8 mouse cellular contexts compared by ENCODE assay signal in the genomic region with DNA sequence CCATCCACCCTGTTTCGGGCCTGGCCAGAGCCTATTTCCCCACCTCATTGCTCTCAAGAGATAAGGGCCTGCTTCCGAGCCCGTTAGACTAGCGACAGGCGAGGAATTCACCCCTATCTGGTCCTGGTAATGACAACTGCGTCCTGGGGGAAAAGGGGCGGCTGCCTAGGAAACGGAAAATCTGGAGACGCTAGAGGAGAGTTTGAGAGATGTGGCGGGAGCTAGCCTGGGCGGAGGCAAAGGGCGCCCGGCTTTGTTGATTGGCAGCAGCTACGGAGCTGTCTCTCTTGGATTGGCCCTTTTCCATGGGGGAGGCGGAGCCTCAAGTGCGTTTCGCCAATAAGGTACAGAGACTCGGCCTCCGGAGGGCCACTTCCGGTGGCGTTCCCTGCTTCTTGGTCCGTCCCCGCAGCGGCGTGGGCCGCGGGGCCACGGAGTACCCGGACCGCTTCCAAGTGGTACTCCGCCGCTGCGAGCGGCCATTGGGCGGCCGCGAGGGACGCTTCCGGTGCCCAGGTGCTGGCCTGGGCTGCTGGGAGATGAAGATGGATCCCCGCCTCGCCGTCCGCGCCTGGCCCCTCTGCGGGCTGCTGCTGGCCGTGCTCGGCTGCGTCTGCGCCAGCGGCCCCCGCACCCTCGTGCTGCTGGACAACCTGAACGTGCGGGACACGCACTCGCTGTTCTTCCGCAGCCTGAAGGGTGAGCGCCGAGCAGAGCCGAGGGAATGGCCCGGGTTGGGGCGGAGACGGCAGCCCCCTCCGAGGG. TPM values are rescaled to one million over a fixed set of nuclear protein-coding genes. Genes with fewer than 3 reads are reported as not detected.
A peak's percentile ranks its signal among the peaks of the same experiment; 100 is the strongest.
DNase-seq lines count a peak whose midpoint lies in the region; ATAC-seq and TF ChIP-seq lines count a peak whose summit lies in the region.

A gene (plus strand): TSS at position 391 of the 765 bp plus-strand sequence.

- peak within 1 kb of the TSS; percentile 90 for H3K9ac ChIP-seq in forebrain, embryonic 16.5 days (replicated peaks; ENCODE audit: low read depth, low read length)
- H3K9ac ChIP-seq in lung, embryonic 14.5 days = peak within 1 kb of the TSS; percentile 91

- WGBS in forebrain, embryonic 16.5 days = under 1% methylated on average over 64 of the region's 64 CpGs
- under 1% methylated on average over 64 of the region's 64 CpGs for WGBS in lung, embryonic 14.5 days
- under 1% methylated on average over 64 of the region's 64 CpGs for WGBS in olfactory bulb, adult 2 months
- under 1% methylated on average over 64 of the region's 64 CpGs for WGBS in thymus, adult 2 months

- TF ChIP-seq POLR2A in olfactory bulb, adult 2 months (IDR thresholded peaks at IDR 0.05; ENCODE audit: insufficient read depth, low read depth, low read length) = peak; percentile 80; the same call in 1 of the 2 replicates
- TF ChIP-seq POLR2A in thymus, adult 2 months (IDR thresholded peaks at IDR 0.05; ENCODE audit: control insufficient read depth, extremely low read depth, insufficient read depth, low read length, poor library complexity) = peak; percentile 13; the same call in 1 of the 2 replicates

- H3K27me3 ChIP-seq in G1E (ENCODE audit: insufficient read depth, low read length) = peaks cover 5% of the 10 kb centered on the region; the same call in 1 of the 2 replicates
- no peaks in the 10 kb centered on the region for H3K27me3 ChIP-seq in forebrain, embryonic 16.5 days (replicated peaks; ENCODE audit: control insufficient read depth, insufficient read depth, low read length)
- no peaks in the 10 kb centered on the region for H3K27me3 ChIP-seq in lung, embryonic 14.5 days (ENCODE audit: insufficient read depth, low read length)
- no peaks in the 10 kb centered on the region for H3K27me3 ChIP-seq in thymus, adult 2 months (ENCODE audit: control insufficient read depth, insufficient read depth, low read length)

- peaks cover 44% of the 10 kb centered on the region for H3K36me3 ChIP-seq in G1E (replicated peaks)
- peaks cover 6% of the 10 kb centered on the region; the same call in 1 of the 2 replicates for H3K36me3 ChIP-seq in forebrain, embryonic 16.5 days (ENCODE audit: control insufficient read depth, insufficient read depth)
- peaks cover 25% of the 10 kb centered on the region for H3K36me3 ChIP-seq in lung, embryonic 14.5 days (ENCODE audit: insufficient read depth)
- 0 out of 2 replicates have a peak, but pooled peaks cover 3% of the 10 kb centered on the region for H3K36me3 ChIP-seq in thymus, adult 2 months (ENCODE audit: control insufficient read depth, insufficient read depth, low read length)

- no peak for TF ChIP-seq CTCF in G1E (IDR thresholded peaks at IDR 0.05; ENCODE audit: low read depth, low read length)
- TF ChIP-seq CTCF in layer of hippocampus, adult 2 months (conservative IDR thresholded peaks at IDR 0.05) = 0 out of 2 replicates have a peak, but pooled peaks have one; percentile 9
- no peak for TF ChIP-seq CTCF in lung, embryonic 14.5 days (IDR thresholded peaks at IDR 0.05; ENCODE audit: low read depth)
- TF ChIP-seq CTCF in olfactory bulb, adult 2 months (IDR thresholded peaks at IDR 0.05; ENCODE audit: insufficient read depth, low read depth, low read length) = no peak
- TF ChIP-seq CTCF in thymus, adult 2 months (IDR thresholded peaks at IDR 0.05; ENCODE audit: borderline replicate concordance, control insufficient read depth, extremely low read depth, insufficient read depth, low read length, poor library complexity) = no peak

- DNase-seq in G1E (ENCODE audit: low spot score) = peak; percentile 99
- DNase-seq in cerebellum, adult 18-20 months = peak; percentile 98 to 100
- peak; percentile 94 to 96 for DNase-seq in heart, postnatal 36 days
- DNase-seq in layer of hippocampus, adult 2 months (ENCODE audit: low spot score in 2 of 2) = peak; percentile 98 to 99
- peak; percentile 100 for DNase-seq in lung, embryonic 14.5 days
- peak; percentile 94 for DNase-seq in thymus, adult 2 months

- peaks cover 45% of the 10 kb centered on the region for H3K4me1 ChIP-seq in G1E (ENCODE audit: insufficient read depth, low read depth, low read length)
- H3K4me1 ChIP-seq in forebrain, embryonic 16.5 days (replicated peaks; ENCODE audit: control insufficient read depth, insufficient read depth, low read length) = peaks cover 32% of the 10 kb centered on the region
- peaks cover 7% of the 10 kb centered on the region; the same call in 1 of the 2 replicates for H3K4me1 ChIP-seq in lung, embryonic 14.5 days (ENCODE audit: insufficient read depth)
- H3K4me1 ChIP-seq in olfactory bulb, adult 2 months (ENCODE audit: control insufficient read depth, insufficient read depth, low read length) = peaks cover 9% of the 10 kb centered on the region
- H3K4me1 ChIP-seq in thymus, adult 2 months (replicated peaks; ENCODE audit: control insufficient read depth, insufficient read depth, low read length) = peaks cover 13% of the 10 kb centered on the region

- peak within 1 kb of the TSS; percentile 99 for H3K4me3 ChIP-seq in G1E (ENCODE audit: low read depth, low read length)
- H3K4me3 ChIP-seq in forebrain, embryonic 16.5 days (replicated peaks; ENCODE audit: low read length) = peak within 1 kb of the TSS; percentile 81
- H3K4me3 ChIP-seq in layer of hippocampus, adult 2 months = peak within 1 kb of the TSS; percentile 83
- H3K4me3 ChIP-seq in lung, embryonic 14.5 days (ENCODE audit: low read depth, low read length) = peak within 1 kb of the TSS; percentile 97
- H3K4me3 ChIP-seq in olfactory bulb, adult 2 months (ENCODE audit: insufficient read depth, low read depth, low read length) = peak within 1 kb of the TSS; percentile 96
- peak within 1 kb of the TSS; percentile 95 for H3K4me3 ChIP-seq in thymus, adult 2 months (ENCODE audit: control insufficient read depth, insufficient read depth, low read length)

- peak within 1 kb of the TSS; percentile 79 for H3K4me2 ChIP-seq in forebrain, embryonic 16.5 days (ENCODE audit: low read length)
- peak within 1 kb of the TSS; percentile 81 for H3K4me2 ChIP-seq in lung, embryonic 14.5 days

- peaks cover 6% of the 10 kb centered on the region for H3K9me3 ChIP-seq in G1E (replicated peaks)
- no peaks in the 10 kb centered on the region for H3K9me3 ChIP-seq in forebrain, embryonic 16.5 days (ENCODE audit: control insufficient read depth, low read length)
- H3K9me3 ChIP-seq in lung, embryonic 14.5 days (ENCODE audit: low read depth, low read length) = no peaks in the 10 kb centered on the region

- intact Hi-C loops in heart, postnatal 36 days (cut with DNase I) = loop anchor here (10.0 kb wide), 1 partner anchor 310 kb away; a partner anchor contains a TSS

- H3K27ac ChIP-seq in forebrain, embryonic 16.5 days (ENCODE audit: low read length) = peak within 1 kb of the TSS; percentile 74
- peak within 1 kb of the TSS; percentile 95 for H3K27ac ChIP-seq in layer of hippocampus, adult 2 months
- H3K27ac ChIP-seq in lung, embryonic 14.5 days (ENCODE audit: low read depth) = peak within 1 kb of the TSS; percentile 85
- H3K27ac ChIP-seq in olfactory bulb, adult 2 months (ENCODE audit: insufficient read depth, low read depth, low read length) = peak within 1 kb of the TSS; percentile 52; the same call in 1 of the 2 replicates
- H3K27ac ChIP-seq in thymus, adult 2 months (ENCODE audit: control insufficient read depth, insufficient read depth, low read length) = no peak within 1 kb of the TSS

- ATAC-seq in G1E (ENCODE audit: extremely low read depth, insufficient number of reproducible peaks, low FRiP score, poor library complexity, severe bottlenecking) = peak; percentile 100
- ATAC-seq in forebrain, embryonic 16.5 days = peak; percentile 98
- peak; percentile 99 for ATAC-seq in lung, embryonic 14.5 days (ENCODE audit: insufficient read depth)

RNA-seq across cellular contexts. Expression of the gene that starts here (rescaled TPM):
- total RNA-seq in G1E (2014; fragmentation: Nextera tagmentation) (159 and 162 TPM in 2 replicates), G1E (2017) (63.3 and 81.3 TPM in 2 replicates)
- polyA plus RNA-seq in G1E (2012) = 93.2 and 99.4 TPM in 2 replicates
- polyA plus RNA-seq in forebrain, embryonic 16.5 days (2015; fragmentation: Nextera tagmentation; extraction: Ambion mirVana) = 184 and 190 TPM in 2 replicates
- 10 to 100 TPM; 63.7 to 64.2 TPM for total RNA-seq in heart, postnatal 36 days (2021)
- 10 to 100 TPM; 93.1 to 93.5 TPM for total RNA-seq in layer of hippocampus, adult 2 months (2021)
- polyA plus RNA-seq in lung, embryonic 14.5 days (2014; fragmentation: Nextera tagmentation; extraction: Ambion mirVana) = 371 and 379 TPM in 2 replicates
- polyA plus RNA-seq in olfactory bulb, adult 2 months (2012; ENCODE audit: insufficient read depth, insufficient read length, low replicate concordance, missing spikeins) = 218 TPM in 1 of 2 replicates, not detected in the other
- 173 and 195 TPM in 2 replicates for polyA plus RNA-seq in thymus, adult 2 months (2012; rRNA removed)
